Mouse (Mus musculus) CH12.LX (cell line): ENCODE results near the gene Gm20662. TPM values are rescaled to one million over a fixed set of nuclear protein-coding genes. Genes with fewer than 3 reads are reported as not detected.

Source experiments
- DNase-seq: peaks from one replicate; pipeline ENCODE4 v3.0.0-alpha.2; 2013; ENCODE audit errors: extremely low read depth
- H3K27ac ChIP-seq: 2 replicates; pipeline ENCODE4 v1.5.1; 2012; ENCODE audit warnings: low read depth, mild to moderate bottlenecking, control low read depth, moderate library complexity; ENCODE audit not compliant: insufficient read depth
- H3K27me3 ChIP-seq: replicated peaks from 2 replicates; pipeline ENCODE3; 2012; ENCODE audit warnings: inconsistent platforms
- H3K36me3 ChIP-seq, 2 experiments: replicated peaks in 1 of 2; 2 replicates each; pipeline versions ENCODE3 to v1.6.1; 2012; ENCODE audit warnings: inconsistent platforms in 1 of 2, low read length in 1 of 2, mild to moderate bottlenecking in 1 of 2, mixed read lengths in 1 of 2, moderate library complexity in 1 of 2; ENCODE audit not compliant: control insufficient read depth in 1 of 2, insufficient read depth in 1 of 2
- H3K4me1 ChIP-seq, 2 experiments: 2 replicates each; pipeline ENCODE4 v1.6.1; 2012; ENCODE audit warnings: inconsistent platforms in 1 of 2, moderate library complexity in 1 of 2; ENCODE audit not compliant: insufficient read depth in 2 of 2, control insufficient read depth in 1 of 2
- H3K4me2 ChIP-seq: 2 replicates; pipeline ENCODE4 v1.6.1; 2012; ENCODE audit warnings: low read depth, mild to moderate bottlenecking, control low read depth; ENCODE audit not compliant: poor library complexity, insufficient read depth, severe bottlenecking
- H3K4me3 ChIP-seq, 3 experiments: fragments of 150-350 bp in 1 of 3; sonication (generic) in 1 of 3; replicated peaks in 1 of 3; 2 replicates each; pipeline versions ENCODE3 to v1.5.1; 2011 to 2012; ENCODE audit warnings: low read depth in 2 of 3, low read length in 2 of 3, mild to moderate bottlenecking in 2 of 3, moderate library complexity in 2 of 3, control low read depth in 1 of 3, improper control_type of control experiment in 1 of 3, inconsistent platforms in 1 of 3, mixed read lengths in 1 of 3; ENCODE audit not compliant: poor library complexity in 1 of 3
- H3K79me2 ChIP-seq: replicated peaks from 2 replicates; pipeline ENCODE4 v1.6.1; 2012; ENCODE audit warnings: mild to moderate bottlenecking, moderate library complexity; ENCODE audit not compliant: control insufficient read depth, poor library complexity, insufficient read depth, severe bottlenecking; ENCODE audit errors: extremely low read depth
- H3K9ac ChIP-seq: 2 replicates; pipeline ENCODE4 v1.6.1; 2012; ENCODE audit warnings: low read depth, mild to moderate bottlenecking, control low read depth, moderate library complexity; ENCODE audit not compliant: insufficient read depth
- H3K9me3 ChIP-seq: replicated peaks from 2 replicates; pipeline ENCODE3; 2012; ENCODE audit warnings: low read length, inconsistent platforms, mixed read lengths
- BHLHE40 ChIP-seq: IDR thresholded peaks from 2 replicates; pipeline ENCODE4 v1.6.1; 2011; ENCODE audit warnings: mild to moderate bottlenecking, low read depth, low read length, improper control_type of control experiment
- CHD1 ChIP-seq: IDR thresholded peaks from 2 replicates; pipeline ENCODE4 v1.6.1; 2012; ENCODE audit warnings: low read depth, low read length, improper control_type of control experiment, inconsistent platforms
- CHD2 ChIP-seq: IDR thresholded peaks from 2 replicates; pipeline ENCODE4 v1.6.1; 2011; ENCODE audit warnings: low read length, improper control_type of control experiment
- CTCF ChIP-seq, 2 experiments: IDR thresholded peaks in 1 of 2; conservative IDR thresholded peaks in 1 of 2; 2 replicates each; pipeline ENCODE4 v1.5.1; 2011 to 2012; ENCODE audit warnings: low read depth in 2 of 2, low read length in 2 of 2, improper control_type of control experiment in 1 of 2, inconsistent platforms in 1 of 2, mild to moderate bottlenecking in 1 of 2, moderate library complexity in 1 of 2
- E2F4 ChIP-seq: IDR thresholded peaks from 2 replicates; pipeline ENCODE4 v1.6.1; 2011; ENCODE audit warnings: low read depth, low read length, improper control_type of control experiment; ENCODE audit not compliant: insufficient replicate concordance
- ELF1 ChIP-seq: IDR thresholded peaks from 2 replicates; pipeline ENCODE4 v1.6.1; 2014; ENCODE audit warnings: low read depth, mild to moderate bottlenecking, inconsistent platforms, low read length, improper control_type of control experiment
- EP300 ChIP-seq: IDR thresholded peaks from 2 replicates; pipeline ENCODE4 v1.6.1; 2011; ENCODE audit warnings: low read length, improper control_type of control experiment
- ETS1 ChIP-seq: conservative IDR thresholded peaks from 2 replicates; pipeline ENCODE4 v1.6.1; 2012; ENCODE audit warnings: low read depth, mild to moderate bottlenecking, inconsistent platforms, low read length, improper control_type of control experiment, moderate library complexity
- GABPA ChIP-seq: IDR thresholded peaks from 2 replicates; pipeline ENCODE4 v1.6.1; 2012; ENCODE audit warnings: low read depth, low read length, improper control_type of control experiment, inconsistent platforms; ENCODE audit not compliant: insufficient replicate concordance
- HCFC1 ChIP-seq: IDR thresholded peaks from 2 replicates; pipeline ENCODE4 v1.6.1; 2012; ENCODE audit warnings: low read depth, mild to moderate bottlenecking, inconsistent platforms, low read length, improper control_type of control experiment
- IRF4 ChIP-seq: IDR thresholded peaks from 2 replicates; pipeline ENCODE4 v1.6.1; 2014; ENCODE audit warnings: low read depth, mild to moderate bottlenecking, inconsistent platforms, low read length, improper control_type of control experiment
- JUN ChIP-seq: IDR thresholded peaks from 2 replicates; pipeline ENCODE4 v1.6.1; 2011; ENCODE audit warnings: low read depth, mild to moderate bottlenecking, low read length, improper control_type of control experiment, moderate library complexity; ENCODE audit not compliant: insufficient read depth
- JUND ChIP-seq: conservative IDR thresholded peaks from 2 replicates; pipeline ENCODE4 v1.6.1; 2011; ENCODE audit warnings: low read depth, low read length, improper control_type of control experiment
- KAT2A ChIP-seq: IDR thresholded peaks from 2 replicates; pipeline ENCODE4 v1.6.1; 2012; ENCODE audit warnings: low read length, improper control_type of control experiment, inconsistent platforms; ENCODE audit not compliant: insufficient replicate concordance
- MAFK ChIP-seq: IDR thresholded peaks from 2 replicates; pipeline ENCODE4 v1.6.1; 2011; ENCODE audit warnings: low read length, improper control_type of control experiment; ENCODE audit not compliant: insufficient replicate concordance
- MAX ChIP-seq: IDR thresholded peaks from 2 replicates; pipeline ENCODE4 v1.6.1; 2011; ENCODE audit warnings: low read length, improper control_type of control experiment
- MAZ ChIP-seq: IDR thresholded peaks from 2 replicates; pipeline ENCODE4 v1.6.1; 2012; ENCODE audit warnings: low read depth, mild to moderate bottlenecking, inconsistent platforms, low read length, improper control_type of control experiment, moderate library complexity
- MEF2A ChIP-seq: IDR thresholded peaks from 2 replicates; pipeline ENCODE4 v1.6.1; 2014; ENCODE audit warnings: low read depth, mild to moderate bottlenecking, inconsistent platforms, low read length, improper control_type of control experiment, borderline replicate concordance
- MXI1 ChIP-seq: IDR thresholded peaks from 2 replicates; pipeline ENCODE4 v1.6.1; 2011; ENCODE audit warnings: mild to moderate bottlenecking, low read depth, low read length, improper control_type of control experiment
- MYC ChIP-seq: IDR thresholded peaks from 2 replicates; pipeline ENCODE4 v1.6.1; 2011; ENCODE audit warnings: low read depth, mild to moderate bottlenecking, improper control_type of control experiment, low read length
- NELFE ChIP-seq: IDR thresholded peaks from 2 replicates; pipeline ENCODE4 v1.6.1; 2011; ENCODE audit warnings: low read depth, low read length, improper control_type of control experiment
- NRF1 ChIP-seq: IDR thresholded peaks from 2 replicates; pipeline ENCODE4 v1.6.1; 2014; ENCODE audit warnings: low read depth, mild to moderate bottlenecking, inconsistent platforms, low read length, improper control_type of control experiment, moderate library complexity
- PAX5 ChIP-seq: IDR thresholded peaks from 2 replicates; pipeline ENCODE4 v1.6.1; 2012; ENCODE audit warnings: low read length, inconsistent platforms, mixed read lengths
- POLR2A ChIP-seq: IDR thresholded peaks from 2 replicates; pipeline ENCODE4 v1.6.1; 2011; ENCODE audit warnings: low read depth, mild to moderate bottlenecking, improper control_type of control experiment, low read length
- POLR2AphosphoS2 ChIP-seq: IDR thresholded peaks from 2 replicates; pipeline ENCODE4 v1.6.1; 2011; ENCODE audit warnings: low read depth, low read length, improper control_type of control experiment
- RAD21 ChIP-seq: IDR thresholded peaks from 2 replicates; pipeline ENCODE4 v1.6.1; 2011; ENCODE audit warnings: low read depth, mild to moderate bottlenecking, low read length, improper control_type of control experiment, moderate library complexity
- RCOR1 ChIP-seq: conservative IDR thresholded peaks from 2 replicates; pipeline ENCODE4 v1.6.1; 2012; ENCODE audit warnings: low read depth, mild to moderate bottlenecking, inconsistent platforms, low read length, improper control_type of control experiment
- SIN3A ChIP-seq: IDR thresholded peaks from 2 replicates; pipeline ENCODE4 v1.6.1; 2012; ENCODE audit warnings: low read length, improper control_type of control experiment, inconsistent platforms
- SMC3 ChIP-seq: IDR thresholded peaks from 2 replicates; pipeline ENCODE4 v1.6.1; 2011; ENCODE audit warnings: low read depth, low read length, improper control_type of control experiment
- TBP ChIP-seq: conservative IDR thresholded peaks from 2 replicates; pipeline ENCODE4 v1.6.1; 2011; ENCODE audit warnings: low read depth, low read length, improper control_type of control experiment
- TCF12 ChIP-seq: IDR thresholded peaks from 2 replicates; pipeline ENCODE4 v1.6.1; 2014; ENCODE audit warnings: low read depth, mild to moderate bottlenecking, inconsistent platforms, low read length, improper control_type of control experiment
- UBTF ChIP-seq: IDR thresholded peaks from 2 replicates; pipeline ENCODE4 v1.6.1; 2012; ENCODE audit warnings: low read depth, mild to moderate bottlenecking, inconsistent platforms, low read length, improper control_type of control experiment, moderate library complexity
- USF1 ChIP-seq: IDR thresholded peaks from 2 replicates; pipeline ENCODE4 v1.6.1; 2014; ENCODE audit warnings: low read depth, mild to moderate bottlenecking, inconsistent platforms, low read length, improper control_type of control experiment
- USF2 ChIP-seq: conservative IDR thresholded peaks from 2 replicates; pipeline ENCODE4 v1.6.1; 2011; ENCODE audit warnings: low read depth, low read length, improper control_type of control experiment
- ZC3H11A ChIP-seq: IDR thresholded peaks from 2 replicates; pipeline ENCODE4 v1.6.1; 2012; ENCODE audit warnings: low read depth, mild to moderate bottlenecking, inconsistent platforms, low read length, improper control_type of control experiment
- ZKSCAN1 ChIP-seq: IDR thresholded peaks from 2 replicates; pipeline ENCODE4 v1.6.1; 2012; ENCODE audit warnings: low read depth, inconsistent platforms, low read length, improper control_type of control experiment, borderline replicate concordance
- ZMIZ1 ChIP-seq: IDR thresholded peaks from 2 replicates; pipeline ENCODE4 v1.6.1; 2012; ENCODE audit warnings: low read depth, mild to moderate bottlenecking, inconsistent platforms, low read length, improper control_type of control experiment
- ZNF384 ChIP-seq: IDR thresholded peaks from 2 replicates; pipeline ENCODE4 v1.6.1; 2012; ENCODE audit warnings: low read depth, low read length, improper control_type of control experiment, inconsistent platforms
- dilution Hi-C: fragments of 300-500 bp; cut with MboI; formaldehyde crosslinking; loops from 2 replicates; pipeline ENCODE4 v1.14.3; 2020; ENCODE audit warnings: low sequenced_read_pairs; ENCODE audit not compliant: extremely low pct_unique_long_range_greater_than_20kb, extremely low pct_ligation_motif_present
- in situ Hi-C: fragments of 300-500 bp; cut with MboI; formaldehyde crosslinking; loops from 3 replicates; pipeline ENCODE4 v1.14.3; 2019; ENCODE audit warnings: low sequenced_read_pairs, low pct_ligation_motif_present, low pct_unique_long_range_greater_than_20kb, mixed read lengths
- polyA plus RNA-seq: library from polyadenylated mRNA; unstranded; fragments of >175 nt; gene quantifications from 2 replicates; pipeline ENCODE4 v1.2.1, GENCODE M21; 2012; ENCODE audit warnings: low read depth; ENCODE audit not compliant: insufficient read length
- total RNA-seq, 2 experiments: library from RNA; depleted of rRNA; stranded (reverse); fragments of 300-350 nt in 1 of 2; fragments of >200 nt in 1 of 2; gene quantifications; 2 replicates each; pipeline ENCODE4 v1.2.3; 2012 to 2014

The Gm20662 gene
- total and polyA plus RNA-seq, 3 experiments = 0.31 to 1.2 TPM; not detected in 1

- Histone ChIP-seq H3K79me2 (peaks cover 9% of the 10 kb centered on the region), H3K9ac (peak within 1 kb of the TSS; percentile 64), H3K27ac (peak within 1 kb of the TSS; percentile 18; the same call in 1 of the 2 replicates), H3K36me3 (peaks cover 37 to 57% of the 10 kb centered on the region in 2 experiments)
- no peak for TF ChIP-seq JUND
- TF ChIP-seq ETS1 = no peak
- peak; percentile 86 for TF ChIP-seq NELFE
- TF ChIP-seq MEF2A = 0 out of 2 replicates have a peak, but pooled peaks have one; percentile 25
- no peak for TF ChIP-seq MYC
- TF ChIP-seq BHLHE40 = peak; percentile 26
- no peak for TF ChIP-seq TBP
- TF ChIP-seq MAZ = peak; percentile 72; the same call in 1 of the 2 replicates
- peak; percentile 81 for TF ChIP-seq TCF12
- TF ChIP-seq IRF4 = peak; percentile 65
- no peak for TF ChIP-seq CHD2
- 0 out of 2 replicates have a peak, but pooled peaks have one; percentile 30 for TF ChIP-seq RCOR1
- peak; percentile 71 for TF ChIP-seq HCFC1
- no peak for TF ChIP-seq MAFK
- TF ChIP-seq ZKSCAN1 = no peak
- TF ChIP-seq PAX5 = no peak
- no peak for TF ChIP-seq ZC3H11A
- TF ChIP-seq SMC3 = no peak
- TF ChIP-seq E2F4 = no peak
- TF ChIP-seq GABPA = no peak
- TF ChIP-seq NRF1 = peak; percentile 50
- no peak for TF ChIP-seq JUN
- TF ChIP-seq ELF1 = peak; percentile 95
- peak; percentile 69; the same call in 1 of the 2 replicates for TF ChIP-seq SIN3A
- TF ChIP-seq UBTF = peak; percentile 49; the same call in 1 of the 2 replicates
- TF ChIP-seq ZNF384 = no peak
- no peak for TF ChIP-seq USF1
- peak; percentile 42; the same call in 1 of the 2 replicates for TF ChIP-seq MAX
- no peak for TF ChIP-seq RAD21
- TF ChIP-seq EP300 = no peak
- peak; percentile 48; the same call in 1 of the 2 replicates for TF ChIP-seq KAT2A
- TF ChIP-seq POLR2A = peak; percentile 84
- TF ChIP-seq POLR2AphosphoS2 = 0 out of 2 replicates have a peak, but pooled peaks have one; percentile 63
- peak; percentile 54; the same call in 1 of the 2 replicates for TF ChIP-seq MXI1
- TF ChIP-seq CHD1 = no peak
- TF ChIP-seq ZMIZ1 = peak; percentile 83
- TF ChIP-seq CTCF (conservative IDR thresholded peaks at IDR 0.05 in 1 of 2, IDR thresholded peaks at IDR 0.05 in 1 of 2; ENCODE audit: low read depth in 2 of 2, low read length in 2 of 2) = no peak
- TF ChIP-seq USF2 = no peak
- TF ChIP-seq, all 38 proteins: peak for 18
- in situ Hi-C loops (no loop called here), dilution Hi-C loops (no loop called here)
- H3K4me3 ChIP-seq = peak within 1 kb of the TSS; percentile 67 to 89 (median 87)
- peak; percentile 96 for DNase-seq
- H3K4me2 ChIP-seq = peak within 1 kb of the TSS; percentile 90
- H3K27me3 ChIP-seq = no peaks in the 10 kb centered on the region
- H3K4me1 ChIP-seq = peaks cover 5 to 33% of the 10 kb centered on the region in 2 experiments
- H3K9me3 ChIP-seq = no peaks in the 10 kb centered on the region
Observed at GRCm38 (mm10) chr9:108094184-108094941, 98.2 kb downstream of the Gm20662 start, which contains the start of gene Apeh. Gene Apeh (minus strand): TSS chr9:108094606.
